Mouse (Mus musculus): ENCODE measurements around the gene Lrrn4cl.
"Not testable (repeated sequence)": the region's sequence is repeated elsewhere in the genome, so short reads cannot be mapped to it uniquely, and the experiment has no call there.

The Lrrn4cl gene

DNA sequence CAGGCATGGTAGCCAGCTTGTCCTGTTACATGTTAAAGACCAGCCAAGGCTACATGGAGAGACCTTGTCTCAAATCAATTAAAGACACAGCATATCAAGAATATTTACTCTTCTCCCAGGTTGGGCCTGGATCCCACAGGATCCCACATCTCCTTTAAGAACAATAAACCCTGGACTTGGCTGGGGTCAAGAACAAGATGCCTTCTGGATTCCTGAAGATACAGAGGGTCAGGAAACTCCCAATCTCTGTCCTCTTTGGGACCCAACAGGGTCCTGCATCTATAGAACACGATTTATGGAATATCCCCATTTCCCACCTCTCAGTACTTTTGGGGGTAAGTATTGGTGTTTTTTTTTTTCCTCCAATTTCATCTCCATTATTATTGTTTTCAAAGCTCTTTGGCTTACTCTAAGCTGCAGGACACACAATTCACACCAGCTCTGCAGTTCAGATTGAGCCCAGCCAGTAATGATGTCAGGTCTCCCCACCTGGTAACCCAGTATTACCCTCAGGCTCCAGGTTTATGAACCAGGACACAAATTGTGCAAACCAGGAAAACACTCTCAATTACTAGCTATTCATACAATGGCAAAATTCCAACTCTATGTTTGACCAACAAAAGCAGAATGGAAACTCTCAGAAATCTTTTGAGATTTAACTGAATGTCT is 36.5 kb downstream of the Lrrn4cl start:
- no peak for DNase-seq

DNA sequence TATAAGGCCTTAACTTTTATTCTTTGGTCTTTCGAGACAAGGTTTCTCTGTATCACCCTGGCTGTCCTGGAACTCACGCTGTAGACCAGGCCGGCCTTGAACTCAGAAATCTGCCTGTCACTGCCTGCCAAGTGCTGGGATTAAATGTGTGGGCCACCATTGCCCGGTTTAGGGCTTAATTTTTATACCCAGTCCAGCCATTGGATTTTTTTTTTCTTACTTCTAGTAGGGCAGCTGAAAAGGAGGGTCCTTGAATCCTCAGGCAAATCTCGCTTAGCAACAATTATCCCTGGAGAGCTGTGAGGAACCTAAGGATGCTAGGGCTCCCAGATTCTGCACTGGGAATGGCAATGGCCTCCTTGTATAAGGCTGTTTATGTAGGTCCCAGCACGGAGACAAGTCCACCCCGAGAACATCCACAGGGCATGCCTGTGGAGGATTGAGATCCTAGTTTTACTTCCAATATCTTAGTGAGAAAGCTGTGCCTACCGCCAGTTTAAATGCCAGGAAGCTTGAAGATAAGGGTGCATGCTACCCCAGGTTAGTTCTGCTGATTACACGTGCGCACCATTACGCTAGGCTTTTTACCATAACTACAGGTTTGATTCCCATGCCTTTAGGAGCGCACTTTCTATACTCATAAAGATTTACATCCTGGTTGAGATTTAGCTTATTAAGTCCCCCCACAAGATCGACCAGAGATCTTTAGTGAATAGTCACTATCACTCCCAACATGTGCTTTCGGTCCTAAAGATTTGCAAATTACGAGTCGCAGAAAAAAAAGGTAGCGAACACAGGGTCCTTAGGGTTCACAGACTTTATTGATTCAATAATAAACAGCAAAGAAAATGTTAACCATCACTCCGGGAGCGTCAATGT is 37.3 kb downstream of the Lrrn4cl start:
- DNase-seq, result no peak

DNA sequence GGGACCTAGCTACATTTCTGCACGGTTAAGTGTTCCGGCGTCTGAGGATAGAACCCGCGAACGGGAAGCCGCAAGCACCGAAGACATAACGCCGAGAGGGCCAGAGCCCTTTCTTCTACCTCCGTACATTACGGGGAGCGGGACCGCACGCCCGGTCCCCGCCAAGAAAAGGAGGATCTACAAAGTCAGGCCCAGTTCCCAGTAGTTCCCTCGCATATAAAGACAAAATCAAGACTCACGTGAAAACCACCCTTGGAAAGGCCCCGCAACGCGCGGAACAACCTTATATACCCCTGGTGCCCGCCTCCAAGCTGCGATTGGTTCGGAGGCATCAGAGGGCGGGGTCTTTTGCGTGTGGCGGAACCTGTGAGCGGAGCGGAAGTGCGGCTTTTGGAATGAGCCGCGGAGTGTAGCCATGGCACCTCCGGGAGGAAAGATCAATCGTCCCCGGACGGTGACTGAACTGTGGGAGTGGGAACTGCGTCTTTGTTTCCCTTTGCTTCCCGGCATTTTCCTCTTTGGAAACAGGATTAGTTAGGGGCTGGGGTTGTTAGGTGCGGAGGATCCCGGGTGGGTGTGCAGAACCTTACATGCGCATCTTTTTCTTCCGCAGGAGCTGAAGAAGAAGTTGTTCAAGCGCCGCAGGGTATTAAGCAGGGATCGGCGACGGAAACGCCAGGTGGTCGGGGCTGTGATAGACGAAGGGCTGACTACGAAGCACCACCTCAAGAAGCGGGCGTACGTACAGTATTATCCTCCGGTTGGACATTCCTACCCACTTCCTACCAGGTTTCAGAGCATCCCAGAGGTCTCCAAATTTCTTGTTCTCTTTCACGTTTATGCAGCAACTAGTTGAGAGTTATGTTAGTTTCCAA is 38.2 kb downstream of the Lrrn4cl start, which contains the start of the genes 1810009A15Rik and Gm49416:
TSS of gene 1810009A15Rik (plus strand) at position 343 of the 875 bp plus-strand sequence.
TSS of gene Gm49416 (plus strand) at position 416 of the 875 bp plus-strand sequence.
- peak; percentile 98 to 99 for DNase-seq

DNA sequence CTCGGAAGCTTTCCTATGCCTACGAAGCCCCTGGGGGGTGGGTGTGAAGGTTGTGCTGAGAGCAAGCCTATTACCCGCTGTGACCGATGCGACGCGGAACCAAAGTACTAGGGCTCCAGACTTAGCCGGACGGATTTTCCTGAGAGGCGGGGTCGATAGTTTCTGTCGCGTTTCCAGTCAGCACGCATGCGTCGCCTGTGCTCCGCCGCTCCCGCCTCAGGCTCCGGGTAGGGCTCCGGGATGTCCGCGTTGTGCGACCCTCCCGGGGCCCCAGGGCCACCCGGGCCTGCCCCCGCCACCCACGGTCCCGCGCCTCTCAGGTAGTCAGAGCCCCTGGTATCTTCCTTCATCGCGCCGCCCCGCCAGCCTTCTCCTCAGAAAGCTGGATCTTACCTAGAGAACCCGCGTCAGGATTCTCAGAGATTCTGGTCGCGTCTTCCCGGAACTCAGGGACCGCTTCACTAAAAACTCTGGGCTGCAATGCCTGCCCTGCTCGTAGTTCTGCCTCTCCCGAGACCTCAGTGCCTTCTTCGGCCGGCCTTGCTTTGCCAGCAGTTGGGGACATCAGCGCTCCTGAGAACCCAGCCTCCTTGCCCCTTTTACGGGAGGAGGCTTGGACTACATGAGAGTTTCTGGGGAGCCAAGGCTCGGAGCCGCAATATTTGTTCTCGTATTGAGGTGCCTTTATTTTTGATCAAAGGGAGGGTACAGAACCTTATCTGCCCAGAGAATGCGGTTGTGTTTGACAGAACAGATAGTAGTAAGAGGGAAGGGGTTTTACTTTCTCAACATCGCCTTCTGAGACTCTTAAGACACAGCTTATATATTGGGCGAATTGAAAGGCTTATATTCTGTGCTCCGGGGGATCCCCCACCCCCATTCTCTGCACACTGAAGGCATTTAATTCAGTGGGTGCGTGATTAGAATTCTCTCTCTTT is 42.5 kb downstream of the Lrrn4cl start, which contains the start of gene Ints5:
TSS of gene Ints5 (plus strand) at position 177 of the 938 bp plus-strand sequence.
- DNase-seq, result peak; percentile 89 to 92

DNA sequence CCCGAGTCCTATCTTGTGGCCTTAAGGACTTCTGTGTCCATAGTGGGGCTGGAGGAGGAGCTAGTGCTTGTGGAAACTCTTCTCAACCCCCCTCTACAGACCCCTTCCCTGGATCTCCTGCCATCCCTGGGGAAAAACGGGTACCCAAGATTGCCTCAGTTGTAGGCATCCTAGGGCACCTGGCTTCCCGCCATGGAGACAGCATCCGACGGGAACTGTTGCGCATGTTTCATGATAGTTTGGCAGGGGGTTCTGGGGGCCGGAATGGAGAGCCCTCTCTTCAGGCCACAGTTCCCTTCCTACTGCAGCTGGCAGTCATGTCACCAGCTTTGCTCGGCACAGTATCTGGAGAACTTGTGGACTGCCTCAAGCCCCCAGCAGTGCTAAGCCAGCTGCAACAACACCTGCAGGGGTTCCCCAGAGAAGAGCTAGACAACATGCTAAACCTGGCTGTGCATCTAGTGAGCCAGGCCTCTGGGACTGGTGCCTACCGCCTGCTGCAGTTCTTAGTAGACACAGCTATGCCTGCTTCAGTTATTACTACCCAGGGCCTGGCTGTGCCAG is 44.9 kb downstream of the Lrrn4cl start:
- DNase-seq, result peak; percentile 24 to 25

DNA sequence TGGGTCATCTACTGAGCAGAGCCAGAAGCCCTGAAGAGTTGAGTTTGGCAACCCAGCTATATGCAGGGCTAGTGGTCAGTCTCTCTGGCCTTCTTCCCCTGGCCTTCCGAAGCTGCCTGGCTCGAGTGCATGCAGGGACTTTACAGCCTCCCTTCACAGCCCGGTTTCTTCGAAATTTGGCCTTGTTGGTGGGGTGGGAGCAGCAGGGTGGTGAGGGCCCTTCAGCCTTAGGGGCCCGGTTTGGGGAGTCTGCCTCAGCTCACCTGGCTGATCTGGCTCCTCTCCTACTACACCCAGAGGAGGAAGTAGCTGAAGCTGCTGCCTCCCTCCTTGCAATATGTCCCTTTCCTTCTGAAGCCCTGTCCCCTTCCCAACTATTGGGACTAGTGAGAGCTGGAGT is 45.7 kb downstream of the Lrrn4cl start:
- not testable (repeated sequence) for DNase-seq

GRCm38 (mm10) chr19:8897211-8897864 is 46.8 kb downstream of the Lrrn4cl start:
- peak; percentile 69 for DNase-seq

DNA sequence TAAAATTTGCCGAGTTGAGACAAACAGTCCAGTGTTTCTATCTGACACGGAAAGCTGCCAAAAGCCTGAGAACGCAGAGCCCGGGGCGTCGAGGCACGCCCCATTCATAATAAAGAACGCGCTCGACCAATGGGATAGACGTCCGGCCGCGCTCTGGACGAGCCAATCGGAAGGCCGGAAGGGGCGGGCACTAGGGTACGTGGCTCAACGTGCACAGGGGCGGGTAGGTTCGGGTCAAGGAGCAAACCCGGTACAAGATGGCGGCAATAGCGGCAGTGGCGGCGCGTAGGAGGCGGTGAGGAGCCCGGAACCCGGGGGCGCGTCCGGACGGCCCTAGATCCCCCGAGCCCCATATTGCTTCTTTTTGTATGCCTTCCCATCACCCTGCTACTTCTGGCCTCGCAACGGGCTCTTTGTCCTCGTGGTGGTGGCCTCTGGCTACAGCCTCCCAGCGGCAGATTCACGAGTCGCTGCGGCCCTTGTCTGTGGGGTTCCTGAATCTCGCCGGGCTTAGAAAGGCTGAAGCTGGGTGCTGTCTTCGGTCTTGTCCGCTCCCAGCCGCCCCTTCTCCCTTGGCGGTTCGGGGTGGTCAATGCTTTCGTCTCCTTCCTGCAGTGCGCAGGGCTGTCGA is 47.4 kb downstream of the Lrrn4cl start, which contains the start of gene Ganab:
TSS of gene Ganab (plus strand) at position 207 of the 631 bp plus-strand sequence.
- DNase-seq, result peak; percentile 95 to 97

- DNase-seq, result no peak
Observed at GRCm38 (mm10) chr19:8898576-8898975, 48.0 kb downstream of the Lrrn4cl start.

DNA sequence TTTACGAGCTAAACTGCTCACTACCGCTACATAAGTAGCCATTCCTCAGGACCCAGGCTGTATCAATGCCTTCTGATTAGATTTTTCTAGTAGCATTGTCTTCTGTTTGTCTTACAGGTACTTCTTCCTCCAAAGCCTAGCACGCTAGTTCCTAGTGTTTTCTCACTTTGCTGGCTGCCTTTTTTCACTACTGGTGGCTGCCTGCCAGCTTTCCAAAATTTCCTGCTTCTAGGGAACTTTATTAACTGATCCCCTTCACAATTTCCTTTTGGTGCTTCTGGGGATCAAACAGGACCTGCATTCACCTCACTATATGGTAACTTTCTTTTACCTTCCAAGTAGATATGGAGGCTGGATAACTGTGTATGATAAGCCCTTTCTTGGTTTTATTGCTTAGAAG is 48.5 kb downstream of the Lrrn4cl start:
- no peak for DNase-seq

DNA sequence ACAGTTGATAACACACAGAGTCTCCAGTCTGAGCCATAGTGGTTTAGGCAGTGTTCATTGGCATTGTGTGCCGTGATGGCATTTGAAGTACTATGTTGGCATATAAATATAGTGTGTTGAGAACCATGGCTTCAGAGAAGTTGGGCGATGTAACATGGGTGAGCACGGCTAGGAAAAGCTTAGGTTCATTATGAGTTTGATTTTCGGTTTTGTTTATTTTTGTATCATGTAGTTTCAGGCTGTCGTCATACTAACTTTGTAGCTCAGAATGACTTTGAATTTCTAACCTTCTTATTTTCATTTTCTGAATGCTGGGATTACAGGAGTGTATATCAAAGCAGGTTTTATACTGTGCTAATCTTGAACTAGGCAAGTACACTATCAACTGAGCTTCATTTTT is 52.8 kb downstream of the Lrrn4cl start:
- DNase-seq, result no peak

Measured in cerebellum, postnatal 10 days (tissue).